Mouse (Mus musculus) bone marrow macrophage, adult 2 months (primary cell): Measurements from ENCODE around the gene Nphs1. TPM values are rescaled to one million over a fixed set of nuclear protein-coding genes. Genes with fewer than 3 reads are reported as not detected.

ENCODE experiments used
- H3K27ac ChIP-seq: 2 replicates; pipeline ENCODE4 v1.5.1; 2012; ENCODE audit warnings: low read depth, low read length; ENCODE audit not compliant: insufficient read depth
- H3K4me1 ChIP-seq: 2 replicates; pipeline ENCODE4 v1.6.1; 2012; ENCODE audit warnings: low read length; ENCODE audit not compliant: control insufficient read depth, insufficient read depth
- H3K4me3 ChIP-seq: 2 replicates; pipeline ENCODE4 v1.5.1; 2012; ENCODE audit warnings: mild to moderate bottlenecking, low read length, moderate library complexity; ENCODE audit not compliant: insufficient read depth
- CTCF ChIP-seq: IDR thresholded peaks from 2 replicates; pipeline ENCODE4 v1.5.1; 2012; ENCODE audit warnings: low read depth, mild to moderate bottlenecking, low read length, moderate library complexity
- POLR2A ChIP-seq: IDR thresholded peaks from 2 replicates; pipeline ENCODE4 v1.6.1; 2012; ENCODE audit warnings: mild to moderate bottlenecking, low read depth, low read length, borderline replicate concordance
- polyA plus RNA-seq: library from polyadenylated mRNA; stranded (reverse); fragments of >200 nt; gene quantifications from 2 replicates; pipeline ENCODE4 v1.2.4, GENCODE M21; 2012; ENCODE audit not compliant: missing spikeins, insufficient read depth, insufficient read length

Gene Nphs1
- polyA plus RNA-seq, 1 experiment, result not detected

- Histone ChIP-seq H3K27ac (peak within 1 kb of the TSS; percentile 96), H3K4me3 (peak within 1 kb of the TSS; percentile 76), H3K4me1 (peaks cover 41% of the 10 kb centered on the region)
- TF ChIP-seq POLR2A (peak; percentile 90; the same call in 1 of the 2 replicates), CTCF (no peak)
Observed at GRCm38 (mm10) chr7:30421175-30421889, 36.8 kb upstream of the Nphs1 start, which contains the start of gene Nfkbid. Nfkbid (plus strand) TSS chr7:30421732.

DNA sequence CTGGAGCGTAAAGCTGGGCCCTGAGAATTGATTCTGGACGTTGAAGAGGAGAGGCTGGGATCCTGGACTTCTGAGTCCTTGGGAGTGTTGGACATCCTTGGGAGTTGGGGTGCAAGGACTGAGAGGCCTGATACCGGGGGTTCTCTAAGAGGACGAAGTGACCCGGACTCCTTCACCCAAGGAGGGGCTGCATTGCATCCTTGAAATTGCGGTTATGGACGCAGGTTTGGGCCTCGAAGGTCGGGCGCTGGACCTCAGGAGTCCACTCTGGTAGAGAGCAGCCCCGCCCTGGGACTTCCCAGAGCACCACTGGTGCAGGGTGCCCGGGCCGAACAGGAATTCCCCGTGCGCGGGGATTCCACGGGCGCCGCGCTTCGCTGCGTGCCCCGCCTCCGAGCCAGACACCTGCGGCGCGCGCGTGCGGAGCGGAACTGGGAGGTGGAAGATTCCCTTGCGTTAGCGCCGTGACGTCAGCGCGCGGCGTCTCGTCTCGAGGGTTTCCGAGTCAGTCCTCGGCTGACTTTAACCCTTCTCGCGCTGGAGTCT is 36.2 kb upstream of the Nphs1 start:
- Histone ChIP-seq H3K4me3 (peak overlapping the region; percentile 76), H3K27ac (peak overlapping the region; percentile 89), H3K4me1 (peaks cover 36% of the 10 kb centered on the region)
- no peak for TF ChIP-seq CTCF
- no peak for TF ChIP-seq POLR2A

DNA sequence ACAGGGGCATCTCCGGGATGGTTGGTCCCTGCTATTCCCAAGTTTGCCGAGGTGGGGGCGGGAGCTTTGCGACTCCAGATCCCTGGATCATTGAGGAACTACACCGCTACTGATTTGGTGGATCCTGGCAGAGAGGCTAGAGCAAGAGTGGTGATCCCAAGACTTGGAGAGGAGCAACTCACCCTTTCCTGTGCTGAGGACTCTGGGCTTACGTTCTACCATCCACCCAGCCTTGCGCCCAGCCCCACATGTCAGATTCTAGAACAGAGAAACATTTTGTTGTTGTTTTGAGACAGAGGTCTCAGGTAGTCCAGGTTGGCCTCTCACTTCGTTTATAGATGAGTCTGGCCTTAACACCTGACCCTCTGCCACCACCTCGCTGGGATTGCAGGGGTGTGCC is 35.6 kb upstream of the Nphs1 start:
- TF ChIP-seq CTCF, result no peak
- no peak for TF ChIP-seq POLR2A
- H3K4me1 ChIP-seq, result peaks cover 31% of the 10 kb centered on the region
- H3K27ac ChIP-seq, result peak overlapping the region; percentile 89
- H3K4me3 ChIP-seq, result peak overlapping the region; percentile 76

- Histone ChIP-seq H3K4me3 (peak overlapping the region; percentile 76), H3K27ac (peak overlapping the region; percentile 89), H3K4me1 (peaks cover 27% of the 10 kb centered on the region)
- TF ChIP-seq CTCF (no peak), POLR2A (no peak)
Observed at GRCm38 (mm10) chr7:30423071-30423641, 35.0 kb upstream of the Nphs1 start.

DNA sequence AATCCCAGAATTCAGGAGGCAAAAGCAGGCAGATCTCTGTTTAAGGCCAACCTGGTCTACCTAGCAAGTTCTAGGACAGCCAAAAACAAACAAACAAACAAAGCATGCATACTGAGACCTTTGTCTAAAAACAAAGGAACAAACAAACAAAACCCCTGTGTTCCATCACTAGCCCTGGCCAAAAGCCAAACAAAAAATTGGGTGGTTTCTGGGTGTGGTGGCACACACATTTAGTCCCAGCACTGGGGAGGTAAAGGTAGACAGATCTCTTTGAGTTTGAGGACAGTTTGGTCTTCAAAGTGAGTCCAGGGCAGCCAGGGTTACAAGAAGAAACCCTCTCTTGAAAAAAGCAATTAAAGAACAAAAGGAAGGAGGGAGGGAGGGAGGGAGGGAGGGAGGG is 28.8 kb upstream of the Nphs1 start:
- Histone ChIP-seq H3K27ac (no peak overlapping the region), H3K4me3 (no peak overlapping the region), H3K4me1 (peaks cover 18% of the 10 kb centered on the region)
- TF ChIP-seq CTCF (no peak), POLR2A (no peak)

GRCm38 (mm10) chr7:30430191-30430590 is 27.9 kb upstream of the Nphs1 start:
- TF ChIP-seq CTCF (no peak), POLR2A (no peak)
- no peak overlapping the region for H3K27ac ChIP-seq
- no peak overlapping the region for H3K4me3 ChIP-seq
- H3K4me1 ChIP-seq, result peaks cover 15% of the 10 kb centered on the region

GRCm38 (mm10) chr7:30431793-30432192 is 26.3 kb upstream of the Nphs1 start:
- H3K4me3 ChIP-seq, result no peak overlapping the region
- no peak overlapping the region for H3K27ac ChIP-seq
- H3K4me1 ChIP-seq, result peaks cover 15% of the 10 kb centered on the region
- TF ChIP-seq CTCF (peak; percentile 56), POLR2A (no peak)

DNA sequence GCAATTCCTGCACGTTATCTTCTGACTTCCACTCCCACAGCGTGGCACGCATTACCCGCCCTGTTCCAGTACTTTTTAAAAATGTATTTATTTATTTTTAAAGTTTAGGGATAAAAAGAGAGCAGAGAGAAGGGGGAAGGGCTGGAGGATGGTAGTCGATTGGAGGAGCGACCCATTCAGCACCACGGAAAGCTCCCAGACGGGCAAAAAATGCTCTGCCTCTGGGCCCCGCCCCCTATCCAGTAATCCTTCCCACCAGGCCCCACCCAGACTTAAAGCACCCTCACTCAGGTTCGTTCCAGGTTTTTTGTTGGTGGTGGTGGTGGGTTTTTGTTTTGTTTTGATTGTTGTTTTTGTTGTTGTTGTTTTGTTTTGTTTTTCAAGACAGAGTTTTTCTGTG is 23.9 kb upstream of the Nphs1 start:
- Histone ChIP-seq H3K27ac (no peak overlapping the region), H3K4me3 (no peak overlapping the region), H3K4me1 (peaks cover 8% of the 10 kb centered on the region)
- TF ChIP-seq CTCF (no peak), POLR2A (no peak)

- peaks cover 6% of the 10 kb centered on the region for H3K4me1 ChIP-seq
- no peak overlapping the region for H3K27ac ChIP-seq
- H3K4me3 ChIP-seq, result no peak overlapping the region
- TF ChIP-seq CTCF (no peak), POLR2A (no peak)
Observed at GRCm38 (mm10) chr7:30434701-30435100, 23.4 kb upstream of the Nphs1 start.

DNA sequence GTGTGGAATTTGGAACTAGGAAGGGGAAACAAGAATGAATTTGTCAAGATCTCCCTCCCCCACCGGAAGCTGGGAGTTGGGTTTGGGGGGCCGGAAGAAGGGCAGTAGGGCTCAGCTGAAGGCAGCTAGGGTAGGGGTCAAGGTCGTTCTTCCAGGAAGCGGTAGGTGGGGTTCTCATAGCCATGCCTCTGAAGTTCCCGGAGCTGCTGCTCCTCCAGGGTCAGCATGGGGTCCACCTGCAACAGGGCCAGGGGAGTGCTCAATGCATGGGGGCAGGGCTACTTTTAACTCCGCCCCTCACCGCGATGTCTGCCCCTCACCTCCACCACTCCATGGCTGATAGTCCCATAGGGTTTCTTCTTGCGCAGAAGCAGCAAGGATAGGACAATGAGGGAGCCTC is 23.0 kb upstream of the Nphs1 start:
- Histone ChIP-seq H3K27ac (no peak overlapping the region), H3K4me3 (no peak overlapping the region), H3K4me1 (peaks cover 6% of the 10 kb centered on the region)
- no peak for TF ChIP-seq CTCF
- no peak for TF ChIP-seq POLR2A
